Mouse (Mus musculus) heart, adult 2 months (tissue): Measurements from ENCODE around the gene Vars.

Experiments
- CTCF ChIP-seq: fragments of 200-600 bp; IDR thresholded peaks from 2 replicates; pipeline ENCODE4 v1.8.1; 2022; ENCODE audit warnings: antibody characterized with exemption, mild to moderate bottlenecking, moderate library complexity
- POLR2A ChIP-seq: fragments of 200-500 bp; IDR thresholded peaks from 2 replicates; pipeline ENCODE4 v1.6.1; 2011; ENCODE audit warnings: mild to moderate bottlenecking, low read depth, low read length, control low read depth; ENCODE audit not compliant: insufficient read depth

DNA sequence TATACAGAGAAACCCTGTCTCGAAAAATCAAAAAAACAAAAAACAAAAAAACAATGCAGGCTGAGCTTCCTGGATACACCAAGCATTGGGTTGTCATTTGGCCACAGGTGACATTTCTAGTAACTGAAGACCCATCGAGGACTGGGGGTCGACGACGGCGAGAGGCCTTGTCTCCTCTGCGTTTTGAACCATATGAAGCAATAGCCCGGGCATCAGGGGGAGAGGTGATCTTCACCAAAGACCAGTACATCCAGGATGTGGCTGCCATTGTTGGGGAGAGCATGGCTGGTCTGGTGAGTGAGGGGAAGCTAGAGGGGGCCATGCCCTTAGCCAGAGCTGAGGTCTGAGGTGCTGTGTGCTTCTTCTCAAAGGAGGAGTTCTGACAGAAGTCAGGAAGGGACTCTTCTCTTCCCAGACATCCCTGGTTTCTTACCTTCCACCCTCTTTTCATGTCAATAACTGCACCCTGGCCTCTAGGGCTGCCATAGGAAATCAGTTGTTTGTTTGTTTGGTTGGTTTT is 21.8 kb downstream of the Vars start:
- no peak for TF ChIP-seq CTCF
- TF ChIP-seq POLR2A = no peak
